Mouse (Mus musculus): ENCODE measurements at regions not wholly inside any gene's neighbourhood (a gene's known extent, or its start where the extent isn't known, plus 50 kb on each side); places are given as distances from the start of the nearest gene placed in this dataset.

DNA sequence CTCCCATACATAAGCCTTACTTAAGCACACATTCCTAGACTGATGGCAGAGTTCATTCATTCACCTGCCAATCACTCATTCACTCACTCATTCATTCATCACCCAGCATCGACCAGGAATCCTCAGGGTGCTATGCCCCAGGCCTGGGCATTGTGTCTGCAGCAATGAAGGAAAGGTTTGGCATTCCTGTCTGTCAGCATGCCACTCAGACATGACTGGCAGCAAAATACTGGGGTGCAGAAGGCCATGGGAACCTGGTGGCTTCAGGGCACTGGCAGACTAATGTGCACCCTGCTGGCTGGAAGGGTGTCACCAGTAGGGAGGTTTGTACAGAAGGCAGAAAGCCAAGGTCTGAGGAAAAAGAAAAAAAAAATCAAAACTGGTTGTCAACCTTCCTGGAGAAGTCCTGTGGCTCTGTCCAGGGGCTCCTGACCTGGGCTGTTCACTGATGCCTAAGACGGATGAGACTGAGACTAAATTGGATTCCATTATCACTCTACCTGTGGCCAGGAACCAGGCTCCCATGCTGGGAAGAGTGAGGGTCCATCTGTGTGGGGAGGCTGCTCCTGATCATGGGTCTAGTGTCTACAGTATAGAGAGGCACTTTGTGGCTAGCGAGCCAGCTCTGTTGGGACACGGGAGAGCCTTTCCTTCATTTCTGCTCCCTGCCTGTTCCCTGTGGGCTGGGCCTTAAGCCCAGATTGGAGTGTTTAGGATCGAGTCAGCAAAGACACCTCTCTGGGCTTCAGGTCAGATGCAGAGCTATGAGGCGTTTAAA, 104.1 kb downstream of the Cstad start:
- no peak for DNase-seq (ENCODE audit: low spot score in 2 of 2)

GRCm38 (mm10) chr2:30697851-30698250, 103.0 kb downstream of the Cstad start:
- DNase-seq (ENCODE audit: low spot score in 2 of 2), result no peak

DNA sequence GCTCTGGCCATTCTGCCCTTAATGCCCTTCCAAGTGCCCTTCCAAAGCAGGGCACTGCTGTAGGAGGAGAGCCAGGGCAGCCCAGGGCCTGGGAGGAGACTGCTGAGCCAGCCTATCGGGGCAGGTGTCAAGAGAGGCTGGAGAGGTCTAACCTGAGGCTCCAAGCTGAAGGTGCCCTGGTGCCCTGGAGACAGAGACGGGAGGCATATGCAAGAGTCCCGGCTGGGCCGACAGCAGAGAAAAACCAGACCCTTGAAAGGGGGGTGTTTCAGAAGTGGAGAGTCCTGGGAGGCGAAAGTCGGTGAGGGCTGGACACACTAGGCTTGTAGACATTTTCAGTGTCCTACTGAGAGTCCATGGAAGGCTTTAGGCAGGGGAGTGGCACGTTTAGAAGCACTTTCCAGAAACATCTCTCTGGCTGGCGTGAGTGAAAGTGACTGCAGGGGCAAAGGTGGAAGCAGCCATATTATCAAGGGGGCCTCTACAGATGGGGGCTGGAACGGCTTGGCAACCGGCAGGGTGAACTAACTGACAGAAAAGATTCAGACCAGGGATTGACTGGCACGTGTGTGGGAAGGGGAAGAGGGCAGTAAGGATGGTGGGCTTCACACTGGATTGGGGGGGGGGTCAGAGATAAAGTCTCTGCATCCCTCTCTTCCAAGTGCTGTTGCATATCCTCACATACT, 101.1 kb downstream of the Cstad start:
- no peak for DNase-seq (ENCODE audit: low spot score in 2 of 2)

GRCm38 (mm10) chr2:30695041-30695440, 100.2 kb downstream of the Cstad start:
- DNase-seq (ENCODE audit: low spot score in 2 of 2), result no peak

GRCm38 (mm10) chr2:30693206-30694035, 98.6 kb downstream of the Cstad start:
- DNase-seq (ENCODE audit: low spot score in 2 of 2), result peak; percentile 52 to 75

DNA sequence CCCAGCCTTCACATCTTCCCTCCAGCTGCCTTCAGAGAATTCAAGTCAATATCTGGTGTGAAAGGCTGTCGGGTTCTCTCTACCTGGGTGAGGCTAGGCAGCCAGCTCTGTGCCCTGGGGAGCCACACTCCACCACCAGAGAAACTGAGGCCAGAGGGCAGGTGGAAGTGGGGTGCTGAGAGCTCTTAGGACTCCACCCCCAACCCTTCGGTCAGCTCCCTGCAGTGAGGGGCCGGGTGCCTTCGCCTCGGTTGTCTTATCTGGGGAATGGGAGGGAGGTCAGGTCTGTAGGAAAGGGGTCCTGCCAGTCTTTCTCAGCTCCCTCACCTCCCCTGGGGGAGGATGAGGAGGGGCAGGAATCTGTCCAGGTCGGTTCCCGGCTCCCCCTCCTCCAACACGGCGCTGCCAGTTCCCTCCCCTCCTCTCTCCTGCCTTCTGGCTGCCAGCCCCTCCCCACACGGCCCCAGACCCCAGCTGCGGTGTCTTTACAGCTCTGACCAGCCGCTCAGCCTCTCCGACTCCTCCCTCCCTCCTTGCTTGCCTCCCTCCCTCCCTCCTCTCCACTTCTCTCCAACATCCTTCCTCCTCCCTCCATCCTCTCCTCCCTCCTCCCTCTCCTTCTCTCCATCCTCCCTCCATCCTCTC, 97.8 kb downstream of the Cstad start:
- DNase-seq (ENCODE audit: low spot score in 2 of 2), result no peak

- DNase-seq (ENCODE audit: low spot score in 2 of 2), result peak; percentile 54 to 78
Observed at GRCm38 (mm10) chr2:30691857-30692560, 97.2 kb downstream of the Cstad start.

- peak; percentile 54 to 72 for DNase-seq (ENCODE audit: low spot score in 2 of 2)
Observed at GRCm38 (mm10) chr2:30690925-30691856, 96.4 kb downstream of the Cstad start.

DNA sequence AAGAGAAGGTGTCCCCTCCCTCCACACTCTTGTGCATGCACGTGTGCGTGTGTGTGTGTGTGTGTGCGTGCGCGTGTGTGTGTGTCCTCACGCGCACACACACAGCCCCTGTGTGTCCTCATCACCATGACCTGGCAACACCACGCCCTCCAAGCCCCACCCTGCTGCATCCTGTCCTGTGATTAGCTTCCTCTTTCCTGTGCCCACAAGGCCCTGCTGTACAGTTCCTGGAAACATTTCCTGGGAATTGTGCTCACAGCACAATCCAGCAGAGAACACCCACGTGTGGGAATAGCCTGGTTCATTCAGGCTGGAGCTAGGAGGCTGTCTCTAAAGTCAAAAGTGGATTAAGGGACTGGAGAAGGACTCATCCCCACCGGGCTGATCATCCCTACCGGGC, 95.5 kb downstream of the Cstad start:
- peak in 1 of 2 experiments; percentile 61 for DNase-seq (ENCODE audit: low spot score in 2 of 2)

GRCm38 (mm10) chr2:30688402-30688801, 93.6 kb downstream of the Cstad start:
- DNase-seq (ENCODE audit: low spot score in 2 of 2), result no peak

DNA sequence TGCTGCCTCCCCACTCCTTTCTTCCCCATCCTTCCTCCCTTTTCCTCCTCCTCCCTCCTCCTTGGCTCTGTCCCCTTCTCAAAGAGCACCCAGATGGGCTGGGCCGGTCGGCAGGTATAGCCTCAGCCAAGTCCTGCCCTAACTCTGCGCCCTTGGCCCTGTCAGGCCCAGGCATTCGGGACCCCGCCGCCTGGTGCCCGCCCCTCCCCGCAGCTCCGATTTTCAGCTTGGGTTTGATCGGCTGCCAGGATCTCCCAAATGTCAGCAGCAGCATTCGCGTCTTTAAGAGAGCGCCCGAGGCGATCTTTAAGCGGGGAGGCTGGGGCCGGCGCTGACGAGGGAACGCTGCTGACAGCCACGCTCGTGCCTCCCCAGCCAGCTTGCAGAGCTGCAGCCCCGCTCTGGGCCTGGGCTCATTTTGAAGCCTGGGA, 92.3 kb downstream of the Cstad start:
- DNase-seq (ENCODE audit: low spot score in 2 of 2), result no peak

- DNase-seq (ENCODE audit: low spot score in 2 of 2), result no peak
Observed at GRCm38 (mm10) chr2:30686359-30686758, 91.5 kb downstream of the Cstad start.

DNA sequence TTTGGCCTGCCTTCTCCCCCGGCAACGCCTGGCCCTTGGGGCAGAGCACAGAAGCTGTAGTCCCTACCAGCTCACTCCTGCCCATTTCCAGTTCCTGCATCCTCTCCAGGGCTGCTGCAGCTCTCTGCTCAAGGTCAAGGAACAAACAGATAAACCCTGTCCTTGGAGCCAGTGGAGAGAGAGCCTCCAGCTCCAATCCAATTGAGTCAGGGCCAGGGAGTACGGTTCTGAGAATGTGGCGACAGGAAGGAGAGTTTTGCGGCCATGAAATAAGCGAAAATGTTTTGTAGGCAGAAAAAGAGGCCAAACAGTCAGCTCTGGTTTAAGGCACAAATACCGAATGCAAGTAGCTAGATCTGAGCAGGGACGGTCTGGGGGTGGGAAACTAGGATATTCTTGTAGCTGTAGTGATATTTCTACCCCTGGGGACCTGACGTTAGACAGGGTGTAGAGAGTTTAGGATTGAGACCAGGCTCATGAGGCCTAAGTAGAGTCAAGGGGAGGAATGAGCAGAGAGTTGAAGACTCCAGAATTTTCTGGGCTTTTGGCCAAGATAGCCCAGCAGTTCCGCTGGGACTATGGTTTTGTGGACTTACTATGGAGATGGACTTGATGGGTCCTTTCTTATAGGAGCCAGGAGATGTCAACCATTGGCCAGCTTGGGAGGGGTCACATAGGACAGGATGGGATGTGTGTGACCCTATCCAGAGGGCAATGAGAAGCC, 90.5 kb downstream of the Cstad start:
- DNase-seq (ENCODE audit: low spot score in 2 of 2), result no peak

DNA sequence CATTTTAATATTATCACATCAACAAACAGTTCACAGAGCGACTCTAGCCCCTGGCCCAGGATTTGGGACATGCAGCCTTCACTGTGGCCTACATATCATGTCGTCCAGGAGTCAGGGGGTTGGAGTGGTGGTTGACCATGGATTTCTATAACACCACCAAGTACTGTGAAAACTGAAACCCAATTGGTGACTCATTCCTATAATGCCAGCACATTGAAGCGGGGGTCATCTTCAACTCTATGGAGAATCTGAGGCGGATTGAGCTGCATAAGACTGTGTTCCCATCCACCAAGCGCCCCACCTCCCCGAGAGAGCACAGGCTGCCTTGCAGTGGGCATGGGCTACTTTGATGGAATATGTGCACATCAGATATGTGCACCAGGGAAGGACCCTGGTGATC, 89.6 kb downstream of the Cstad start:
- no peak for DNase-seq (ENCODE audit: low spot score in 2 of 2)

DNA sequence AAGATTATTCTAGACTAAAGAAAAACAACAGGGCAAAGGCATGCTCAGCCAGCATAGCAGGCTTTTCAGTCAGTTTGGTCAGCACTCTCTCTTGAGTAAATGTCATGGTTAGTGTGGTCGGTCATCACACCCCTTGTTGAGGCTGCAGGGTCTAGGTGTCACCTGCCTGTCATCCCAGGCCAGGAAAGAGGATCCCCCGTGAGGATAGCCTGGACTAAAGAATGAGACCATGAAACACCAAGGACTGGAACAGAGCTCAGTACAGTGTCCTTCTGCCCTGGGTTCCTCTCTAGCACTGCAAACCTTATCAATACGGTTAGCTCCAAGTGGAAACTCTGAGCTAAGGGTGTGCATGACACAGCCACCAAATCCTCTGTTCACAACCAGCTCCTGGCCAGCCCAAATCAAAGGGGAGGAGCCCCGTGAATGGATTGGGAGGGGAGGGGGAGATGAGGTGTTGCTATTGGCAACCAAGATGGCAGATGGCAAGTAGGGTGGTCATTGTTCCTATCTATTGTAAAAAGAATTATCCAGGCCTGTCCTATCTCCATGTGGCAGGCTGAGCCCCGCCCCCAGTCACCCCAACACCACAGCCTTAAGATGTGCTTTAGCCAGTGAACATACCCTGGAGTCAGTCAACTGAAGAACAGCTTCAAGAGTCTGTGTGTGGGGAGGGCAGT, 87.4 kb downstream of the Cstad start:
- DNase-seq (ENCODE audit: low spot score in 2 of 2), result no peak

DNA sequence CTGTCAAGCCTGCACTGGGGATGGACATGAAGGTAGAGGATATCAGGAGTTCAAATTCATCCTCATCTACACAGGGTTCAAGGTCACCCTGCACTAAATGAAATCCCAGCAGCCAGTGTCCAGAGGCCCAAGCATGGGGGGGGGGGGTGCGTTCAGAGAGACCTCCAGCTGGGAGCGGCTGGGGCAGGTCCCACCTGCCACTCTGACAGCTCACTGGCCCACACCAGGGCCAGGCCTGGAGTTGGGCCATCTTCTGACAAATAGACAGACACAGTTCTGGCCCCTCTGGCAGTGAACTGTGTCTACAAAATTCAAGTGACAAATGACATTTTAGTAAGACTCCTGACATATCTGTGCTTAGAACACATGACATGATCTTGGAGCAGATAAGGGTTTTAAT, 86.8 kb downstream of the Cstad start:
- no peak for DNase-seq (ENCODE audit: low spot score in 2 of 2)

GRCm38 (mm10) chr2:30679041-30679440, 84.2 kb downstream of the Cstad start:
- DNase-seq (ENCODE audit: low spot score in 2 of 2), result no peak

DNA sequence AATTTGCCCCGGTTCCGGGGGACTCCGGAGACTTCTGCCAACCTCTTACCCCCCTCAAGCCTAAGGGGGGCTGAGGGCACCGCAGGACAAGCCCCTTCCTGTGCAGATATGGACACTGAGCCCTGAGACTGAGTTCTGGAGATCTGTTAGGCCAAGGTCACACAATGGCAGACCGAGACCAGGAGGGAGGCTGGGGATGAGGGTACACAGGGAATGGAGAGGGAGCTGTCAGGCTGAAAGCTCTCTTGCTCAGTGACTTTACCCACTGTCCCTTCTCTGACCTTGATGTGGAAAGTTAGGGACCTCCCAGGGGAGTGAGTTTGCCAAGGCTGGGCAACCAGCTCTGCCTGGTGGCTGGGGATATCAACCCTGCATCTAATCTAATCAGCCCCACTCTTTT, 82.7 kb downstream of the Cstad start:
- no peak for DNase-seq (ENCODE audit: low spot score in 2 of 2)

All from spleen, postnatal 4 days (tissue).